Mouse (Mus musculus) stomach, postnatal 0 days (tissue): ENCODE results near the gene Adgrg4. TPM values are rescaled to one million over a fixed set of nuclear protein-coding genes. Genes with fewer than 3 reads are reported as not detected.

Source experiments
- ATAC-seq: fragments of 200-750 bp; cut with Nextera tagmentation; 2 replicates; pipeline ENCODE4 v1.8.0; 2017; ENCODE audit not compliant: low FRiP score, low TSS enrichment
- DNase-seq: peaks from one replicate; pipeline ENCODE4 v3.0.0-alpha.2; 2016; ENCODE audit warnings: low spot score
- H3K27ac ChIP-seq: fragments of 300-500 bp; sonication (generic); replicated peaks from 2 replicates; pipeline ENCODE4 v1.5.1; 2014; ENCODE audit warnings: mild to moderate bottlenecking, control low read depth
- H3K27me3 ChIP-seq: fragments of 300-500 bp; sonication (generic); 2 replicates; pipeline ENCODE4 v1.6.1; 2014; ENCODE audit warnings: low read length; ENCODE audit not compliant: control insufficient read depth, insufficient read depth
- H3K36me3 ChIP-seq: fragments of 300-500 bp; sonication (generic); 2 replicates; pipeline ENCODE4 v1.6.1; 2014; ENCODE audit warnings: low read length, mixed read lengths; ENCODE audit not compliant: control insufficient read depth, insufficient read depth
- H3K4me1 ChIP-seq: fragments of 300-500 bp; sonication (generic); replicated peaks from 2 replicates; pipeline ENCODE4 v1.6.1; 2014; ENCODE audit warnings: antibody characterized with exemption; ENCODE audit not compliant: control insufficient read depth, insufficient read depth
- H3K4me2 ChIP-seq: fragments of 300-500 bp; sonication (generic); replicated peaks from 2 replicates; pipeline ENCODE4 v1.6.1; 2014; ENCODE audit warnings: low read depth, mild to moderate bottlenecking, control low read depth, moderate library complexity
- H3K4me3 ChIP-seq: fragments of 300-500 bp; sonication (generic); 2 replicates; pipeline ENCODE4 v1.5.1; 2014; ENCODE audit warnings: low read depth, low read length, control low read depth
- H3K9ac ChIP-seq: fragments of 300-500 bp; sonication (generic); 2 replicates; pipeline ENCODE4 v1.6.1; 2014; ENCODE audit warnings: mild to moderate bottlenecking, low read length, control low read depth, mixed read lengths
- H3K9me3 ChIP-seq: fragments of 300-500 bp; sonication (generic); 2 replicates; pipeline ENCODE4 v1.6.1; 2016; ENCODE audit warnings: low read length; ENCODE audit not compliant: control insufficient read depth
- CTCF ChIP-seq: IDR thresholded peaks from 2 replicates; pipeline ENCODE4 v1.5.1; 2016; ENCODE audit warnings: antibody characterized with exemption, low read depth, mild to moderate bottlenecking, moderate library complexity
- EP300 ChIP-seq: optimal IDR thresholded peaks from 2 replicates; pipeline ENCODE3; 2016; ENCODE audit warnings: antibody characterized with exemption
- WGBS: fragments of 180-500 bp; shearing (Covaris S2); extraction: QIAGEN DNeasy Blood & Tissue Kit; methylation state at CpG from one replicate; pipeline ENCODE4 v1.1.7; 2014; 5-methylcytosine and 5-hydroxymethylcytosine counted together
- polyA plus RNA-seq: library from polyadenylated mRNA; unstranded; fragments of >200 nt; fragmentation: Nextera tagmentation; extraction: Ambion mirVana; gene quantifications from 2 replicates; pipeline ENCODE4 v1.2.1, GENCODE M21; 2015

Gene Adgrg4
- polyA plus RNA-seq: 0.01 TPM in 1 of 2 replicates, not detected in the other

DNA sequence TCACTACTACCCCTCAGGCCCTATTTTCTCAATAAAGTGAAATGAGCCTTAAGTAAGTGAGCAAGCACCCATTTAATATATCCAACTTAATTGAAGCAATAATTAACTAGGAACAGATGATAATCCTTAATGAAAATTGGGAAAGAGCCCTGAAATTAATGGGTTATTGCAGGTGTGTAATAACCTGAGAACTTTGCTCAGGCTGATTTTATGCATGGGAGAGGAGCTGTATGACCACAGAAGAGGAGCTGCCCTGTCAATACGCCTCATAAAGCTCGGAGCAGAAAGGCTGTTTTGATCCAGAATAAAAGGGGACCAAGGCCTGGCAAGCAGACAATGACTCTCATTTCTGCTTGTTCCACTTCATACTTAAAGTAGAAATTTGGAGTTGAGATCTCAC, at the start of gene Adgrg4:
TSS of gene Adgrg4 (plus strand) at position 301 of the 400 bp plus-strand sequence.
- DNase-seq: no peak
- no peaks in the 10 kb centered on the region for H3K36me3 ChIP-seq
- no peaks in the 10 kb centered on the region for H3K4me1 ChIP-seq
- no peak for TF ChIP-seq EP300
- no peak for TF ChIP-seq CTCF
- no peak for ATAC-seq
- whole genome bisulfite sequencing: 76% methylated on average over 2 of the region's 2 CpGs
- H3K4me3 ChIP-seq: no peak within 1 kb of the TSS
- no peaks in the 10 kb centered on the region for H3K9me3 ChIP-seq
- H3K27ac ChIP-seq: no peak within 1 kb of the TSS
- H3K27me3 ChIP-seq: no peaks in the 10 kb centered on the region
- H3K4me2 ChIP-seq: no peak within 1 kb of the TSS
- no peak within 1 kb of the TSS for H3K9ac ChIP-seq

DNA sequence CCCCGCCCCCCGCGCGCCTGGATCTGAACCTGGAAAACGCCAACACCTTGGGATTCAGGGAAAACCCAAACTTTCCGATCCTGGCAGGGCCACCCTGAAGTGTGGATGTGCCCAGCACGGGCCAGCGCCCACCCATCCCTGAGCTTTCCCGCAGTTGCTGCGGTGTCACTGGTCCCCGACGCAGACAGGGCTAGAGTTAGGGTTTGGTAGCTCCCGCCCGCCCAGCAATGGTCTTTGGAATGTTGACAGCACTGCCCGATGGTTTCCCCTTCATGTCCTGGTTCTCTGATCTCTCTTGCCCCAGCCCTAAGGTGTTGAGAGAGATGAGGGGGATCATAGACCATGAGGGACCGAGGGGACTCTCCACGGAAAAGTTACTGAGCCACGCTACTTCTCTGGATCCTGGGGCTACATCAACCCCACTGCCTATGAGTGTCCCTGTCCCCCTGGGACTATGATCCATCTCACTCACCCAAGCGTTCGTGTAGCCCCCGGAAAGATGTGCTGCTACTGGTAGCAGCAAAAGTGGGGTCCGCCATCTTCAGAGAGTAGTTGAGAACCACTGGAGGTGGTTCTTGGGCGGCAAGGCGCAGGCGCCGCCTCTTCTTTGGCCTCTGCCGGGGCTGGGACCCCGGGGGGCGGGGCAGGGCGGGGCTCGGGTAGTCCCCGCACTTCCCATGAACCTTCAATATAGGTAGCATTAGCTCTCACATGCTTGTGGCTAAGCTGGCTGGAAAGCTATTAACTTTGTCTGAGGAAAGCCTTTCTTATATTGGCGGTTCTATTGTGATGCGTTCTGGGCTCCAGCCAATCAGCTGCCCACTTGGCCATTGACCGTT, 48.0 kb upstream of the Adgrg4 start, which contains the start of gene Map7d3:
TSS of gene Map7d3 (minus strand) at position 562 of the 839 bp plus-strand sequence.
- H3K9me3 ChIP-seq: no peaks in the 10 kb centered on the region
- H3K4me2 ChIP-seq: peak within 1 kb of the TSS; percentile 65
- peak; percentile 28 for DNase-seq
- H3K4me3 ChIP-seq: peak within 1 kb of the TSS; percentile 43
- H3K36me3 ChIP-seq: no peaks in the 10 kb centered on the region
- WGBS: 22% methylated on average over 33 of the region's 35 CpGs
- no peak for TF ChIP-seq EP300
- TF ChIP-seq CTCF: no peak
- peak within 1 kb of the TSS; percentile 35; the same call in 1 of the 2 replicates for H3K9ac ChIP-seq
- H3K27ac ChIP-seq: no peak within 1 kb of the TSS
- no peaks in the 10 kb centered on the region for H3K27me3 ChIP-seq
- no peaks in the 10 kb centered on the region for H3K4me1 ChIP-seq
- ATAC-seq: peak; percentile 40; the same call in 1 of the 2 replicates

- no peak overlapping the region for H3K27ac ChIP-seq
Measured at GRCm38 (mm10) chrX:56827492-56827891, 42.5 kb upstream of the Adgrg4 start.

DNA sequence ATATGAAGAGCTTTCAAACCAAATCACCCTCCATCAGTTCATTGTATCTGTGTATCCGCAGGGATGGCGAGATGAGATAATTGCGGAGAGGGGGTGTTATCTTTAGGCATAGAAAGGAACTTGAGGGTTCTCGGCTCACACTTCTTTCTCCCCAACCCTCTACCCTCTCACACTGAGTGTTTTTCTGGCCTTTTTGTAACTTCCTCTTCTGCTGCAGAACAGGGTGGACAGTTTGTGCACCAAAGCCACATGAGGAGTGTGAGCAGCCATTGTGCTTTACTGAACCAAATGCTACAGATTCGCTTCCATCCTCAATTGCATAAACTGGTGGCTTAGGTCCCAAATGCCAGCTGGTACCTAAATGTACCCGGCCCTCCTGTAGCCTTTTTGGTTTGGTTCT, 34.1 kb upstream of the Adgrg4 start:
- no peaks in the 10 kb centered on the region for H3K36me3 ChIP-seq
- WGBS: 85% methylated on average over 6 of the region's 6 CpGs
- no peak overlapping the region for H3K9ac ChIP-seq

More at GRCm38 (mm10) chrX:56827492-56827891, 42.5 kb upstream of the Adgrg4 start:
- H3K4me2 ChIP-seq: no peak overlapping the region
- DNase-seq (no peak), ATAC-seq (no peak)
- no peaks in the 10 kb centered on the region for H3K4me1 ChIP-seq
- no peak overlapping the region for H3K9ac ChIP-seq
- no peak overlapping the region for H3K4me3 ChIP-seq
- no peaks in the 10 kb centered on the region for H3K9me3 ChIP-seq
- H3K36me3 ChIP-seq: no peaks in the 10 kb centered on the region
- 66% methylated on average over 6 of the region's 6 CpGs for WGBS
- no peak for TF ChIP-seq CTCF
- TF ChIP-seq EP300: no peak
- no peaks in the 10 kb centered on the region for H3K27me3 ChIP-seq

GRCm38 (mm10) chrX:56839369-56839768, 30.6 kb upstream of the Adgrg4 start:
- Histone ChIP-seq H3K4me2 (no peak overlapping the region), H3K36me3 (no peaks in the 10 kb centered on the region), H3K4me1 (no peaks in the 10 kb centered on the region), H3K27ac (no peak overlapping the region), H3K9ac (no peak overlapping the region), H3K4me3 (no peak overlapping the region), H3K9me3 (no peaks in the 10 kb centered on the region), H3K27me3 (no peaks in the 10 kb centered on the region)
- ATAC-seq (no peak), DNase-seq (peak; percentile 16)
- peak; percentile 77 for TF ChIP-seq CTCF
- TF ChIP-seq EP300: no peak

More for the DNA sequence above, 34.1 kb upstream of the Adgrg4 start:
- Histone ChIP-seq H3K4me3 (no peak overlapping the region), H3K4me2 (no peak overlapping the region), H3K4me1 (no peaks in the 10 kb centered on the region), H3K27me3 (no peaks in the 10 kb centered on the region), H3K9me3 (no peaks in the 10 kb centered on the region), H3K27ac (no peak overlapping the region)
- DNase-seq: no peak
- no peak for TF ChIP-seq EP300
- TF ChIP-seq CTCF: no peak
- ATAC-seq: no peak

- WGBS: 54% methylated on average over 5 of the region's 5 CpGs
- no peaks in the 10 kb centered on the region for H3K9me3 ChIP-seq
- H3K4me3 ChIP-seq: no peak overlapping the region
- H3K4me2 ChIP-seq: no peak overlapping the region
- TF ChIP-seq CTCF (peak; percentile 45), EP300 (no peak)
- H3K9ac ChIP-seq: no peak overlapping the region
- H3K36me3 ChIP-seq: no peaks in the 10 kb centered on the region
- H3K27me3 ChIP-seq: no peaks in the 10 kb centered on the region
- DNase-seq (no peak), ATAC-seq (no peak)
- no peak overlapping the region for H3K27ac ChIP-seq
- no peaks in the 10 kb centered on the region for H3K4me1 ChIP-seq
Measured at GRCm38 (mm10) chrX:56841255-56841654, 28.7 kb upstream of the Adgrg4 start.
